ENCODE assay signal across 29 mouse cellular contexts in the genomic region with DNA sequence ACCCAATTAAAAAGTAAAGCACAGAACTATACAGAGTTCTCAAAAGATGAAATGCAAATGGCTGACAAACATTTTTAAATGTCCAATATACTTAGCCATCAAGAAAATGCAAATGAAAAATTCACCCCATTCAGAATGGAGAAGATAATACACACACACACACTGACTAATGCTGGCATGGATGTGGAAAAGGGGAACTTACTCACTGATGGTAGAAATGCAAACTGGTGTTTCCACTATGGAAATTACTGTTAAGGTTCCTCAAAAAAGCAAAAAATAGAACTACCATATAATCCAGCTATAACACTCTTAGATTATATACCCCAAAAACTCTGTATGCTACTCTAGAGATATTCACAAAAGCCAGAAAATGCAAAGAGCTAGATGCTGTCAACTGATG. TPM values are rescaled to one million over a fixed set of nuclear protein-coding genes. Genes with fewer than 3 reads are reported as not detected.
DNase-seq lines count a peak whose midpoint lies in the region; ATAC-seq and TF ChIP-seq lines count a peak whose summit lies in the region.
"Had no signal": no experiment of that assay in that cellular context is flagged by ENCODE, and none has a peak within 500 bp of the region (broad histone marks: within the 10 kb centered on the region; RNA-seq: fewer than 3 reads in every experiment).

No protein-coding gene starts in this region.

- H3K36me3 ChIP-seq in CH12.LX (replicated peaks in 1 of 2; ENCODE audit: control insufficient read depth in 1 of 2, insufficient read depth in 1 of 2, low read length in 1 of 2) = no peaks in the 10 kb centered on the region
- 0 out of 2 replicates have a peak, but pooled peaks cover 2% of the 10 kb centered on the region for H3K36me3 ChIP-seq in hindbrain, embryonic 16.5 days (ENCODE audit: control insufficient read depth, insufficient read depth, low read length)
- H3K36me3 ChIP-seq: embryonic facial prominence, embryonic 12.5 days; G1E; heart, embryonic 15.5 days had no signal

- TF ChIP-seq CTCF in CH12.LX (conservative IDR thresholded peaks at IDR 0.05 in 1 of 2, IDR thresholded peaks at IDR 0.05 in 1 of 2; ENCODE audit: low read depth in 2 of 2, low read length in 2 of 2) = no peak

- intact Hi-C loops in left cerebral cortex, postnatal 36 days (cut with DNase I) = no loop called here

- no peak overlapping the region for H3K4me3 ChIP-seq in CH12.LX (replicated peaks in 1 of 3; ENCODE audit: low read depth in 2 of 3, low read length in 2 of 3, poor library complexity in 1 of 3)
- H3K4me3 ChIP-seq in hindbrain, embryonic 16.5 days (ENCODE audit: low read length) = no peak overlapping the region
- H3K4me3 ChIP-seq: embryonic facial prominence, embryonic 12.5 days; embryonic facial prominence, embryonic 15.5 days; gastrocnemius, adult 2 months; heart, embryonic 12.5 days; heart, embryonic 15.5 days; hindbrain, embryonic 10.5 days; hindbrain, embryonic 13.5 days had no signal

- H3K9ac ChIP-seq in CH12.LX (ENCODE audit: insufficient read depth, low read depth) = no peak overlapping the region
- no peak overlapping the region for H3K9ac ChIP-seq in hindbrain, embryonic 16.5 days (ENCODE audit: low read depth, low read length)
- H3K9ac ChIP-seq: embryonic facial prominence, embryonic 12.5 days; embryonic facial prominence, embryonic 15.5 days; forebrain, postnatal 0 days; heart, embryonic 12.5 days; heart, embryonic 15.5 days; hindbrain, embryonic 13.5 days had no signal

- no peak for TF ChIP-seq POLR2A in CH12.LX (IDR thresholded peaks at IDR 0.05; ENCODE audit: low read depth, low read length)

- TF ChIP-seq RAD21 in CH12.LX (IDR thresholded peaks at IDR 0.05; ENCODE audit: low read depth, low read length) = no peak

- TF ChIP-seq EP300 in CH12.LX (IDR thresholded peaks at IDR 0.05; ENCODE audit: low read length) = peak; percentile 75

- peaks cover 6% of the 10 kb centered on the region for H3K9me3 ChIP-seq in CH12.LX (replicated peaks; ENCODE audit: low read length)
- no peaks in the 10 kb centered on the region for H3K9me3 ChIP-seq in hindbrain, embryonic 16.5 days (ENCODE audit: control insufficient read depth, low read length)
- H3K9me3 ChIP-seq: embryonic facial prominence, embryonic 12.5 days; embryonic facial prominence, embryonic 15.5 days; G1E; heart, embryonic 15.5 days; hindbrain, embryonic 10.5 days; hindbrain, embryonic 13.5 days had no signal

- no peak overlapping the region for H3K27ac ChIP-seq in CH12.LX (ENCODE audit: insufficient read depth, low read depth)
- no peak overlapping the region for H3K27ac ChIP-seq in hindbrain, embryonic 16.5 days (ENCODE audit: low read depth, low read length)
- H3K27ac ChIP-seq: embryonic facial prominence, embryonic 12.5 days; embryonic facial prominence, embryonic 15.5 days; gastrocnemius, adult 2 months; heart, embryonic 15.5 days; hindbrain, embryonic 10.5 days; hindbrain, embryonic 13.5 days; hindbrain, postnatal 0 days had no signal

- H3K79me2 ChIP-seq in CH12.LX (replicated peaks; ENCODE audit: control insufficient read depth, extremely low read depth, insufficient read depth, poor library complexity, severe bottlenecking) = no peaks in the 10 kb centered on the region

- H3K4me2 ChIP-seq in CH12.LX (ENCODE audit: insufficient read depth, low read depth, poor library complexity, severe bottlenecking) = no peak overlapping the region
- H3K4me2 ChIP-seq in hindbrain, embryonic 16.5 days (ENCODE audit: low read length) = no peak overlapping the region
- H3K4me2 ChIP-seq: embryonic facial prominence, embryonic 12.5 days; embryonic facial prominence, embryonic 15.5 days; heart, embryonic 12.5 days; heart, embryonic 15.5 days; hindbrain, embryonic 13.5 days had no signal

- dilution Hi-C loops in CH12.LX (cut with MboI; ENCODE audit: extremely low pct_ligation_motif_present, extremely low pct_unique_long_range_greater_than_20kb, low sequenced_read_pairs) = no loop called here

- peaks cover 3 to 31% of the 10 kb centered on the region in 2 experiments; a peak in 3 of 4 replicates for H3K4me1 ChIP-seq in CH12.LX (ENCODE audit: control insufficient read depth in 1 of 2, insufficient read depth in 2 of 2)
- no peaks in the 10 kb centered on the region; the same call in 1 of the 2 replicates for H3K4me1 ChIP-seq in hindbrain, embryonic 16.5 days (ENCODE audit: control insufficient read depth, insufficient read depth, low read depth, low read length)
- H3K4me1 ChIP-seq: embryonic facial prominence, embryonic 12.5 days; embryonic facial prominence, embryonic 15.5 days; heart, embryonic 15.5 days; hindbrain, embryonic 10.5 days had no signal

- peak; percentile 63 for DNase-seq in CH12.LX (ENCODE audit: extremely low read depth)
- DNase-seq in ovary, postnatal 14 days (ENCODE audit: low spot score) = no peak
- no peak for DNase-seq in kidney, postnatal 14 days
- no peak for DNase-seq in left cerebral cortex, postnatal 36 days (ENCODE audit: low spot score in 2 of 2)
- DNase-seq: adrenal gland, adult 2 months; adrenal gland, postnatal 25 days; cerebellum, adult 11-12 months; cerebellum, adult 8-10 months; cerebellum, postnatal 10 days; cerebellum, postnatal 36 days; forebrain, postnatal 0 days; gastrocnemius, adult 2 months; gastrocnemius, postnatal 14 days; heart, adult 18-20 months; heart, postnatal 10 days; heart, postnatal 36 days had no signal

- no peaks in the 10 kb centered on the region for H3K27me3 ChIP-seq in CH12.LX (replicated peaks)
- H3K27me3 ChIP-seq in hindbrain, embryonic 16.5 days (replicated peaks; ENCODE audit: control insufficient read depth, insufficient read depth, low read length) = no peaks in the 10 kb centered on the region
- H3K27me3 ChIP-seq: embryonic facial prominence, embryonic 12.5 days; embryonic facial prominence, embryonic 15.5 days; heart, embryonic 12.5 days; heart, embryonic 15.5 days; hindbrain, embryonic 13.5 days had no signal

- in situ Hi-C loops in CH12.LX (cut with MboI; ENCODE audit: low pct_ligation_motif_present, low pct_unique_long_range_greater_than_20kb, low sequenced_read_pairs) = no loop called here

- ATAC-seq in common myeloid progenitor, adult 5-6 weeks (replicated peaks; ENCODE audit: low read depth, poor library complexity, severe bottlenecking) = peak; percentile 74
- ATAC-seq in megakaryocyte, adult 5-6 weeks (ENCODE audit: poor library complexity, severe bottlenecking) = peak; percentile 84
- ATAC-seq in neutrophil, adult 5-6 weeks (ENCODE audit: extremely low read depth, insufficient number of reproducible peaks, low FRiP score, poor library complexity, severe bottlenecking) = 0 out of 2 replicates have a peak, but pooled peaks have one; percentile 19
- ATAC-seq in hindbrain, embryonic 16.5 days = no peak
- ATAC-seq: forebrain, embryonic 14.5 days; forebrain, postnatal 0 days; hindbrain, postnatal 0 days had no signal

TF ChIP-seq in CH12.LX, 34 proteins besides CTCF, POLR2A, EP300 and RAD21:
- TF ChIP-seq ZNF384 (IDR thresholded peaks at IDR 0.05; ENCODE audit: low read depth, low read length) (no peak), JUND (conservative IDR thresholded peaks at IDR 0.05; ENCODE audit: low read depth, low read length) (0 out of 2 replicates have a peak, but pooled peaks have one; percentile 31), MEF2A (IDR thresholded peaks at IDR 0.05; ENCODE audit: borderline replicate concordance, low read depth, low read length) (0 out of 2 replicates have a peak, but pooled peaks have one; percentile 27)

RNA-seq across cellular contexts. Expression of gene Fnbp1l, which starts 42.2 kb away (rescaled TPM):
- 1.3 and 1.5 TPM in 2 replicates for total RNA-seq in CH12.LX (2012; rRNA removed)
- 1.9 and 2.0 TPM in 2 replicates for total RNA-seq in CH12.LX (2014; rRNA removed)
- polyA plus RNA-seq in CH12.LX (2012; ENCODE audit: insufficient read length, low read depth) = 2.0 TPM in 2 replicates
- total RNA-seq in common myeloid progenitor, adult 5-6 weeks (2017) = 26.1 and 33.1 TPM in 2 replicates
- 2.5 and 3.4 TPM in 2 replicates for total RNA-seq in megakaryocyte, adult 5-6 weeks (2015)
- 4.5 and 6.3 TPM in 2 replicates for total RNA-seq in megakaryocyte, adult 5-6 weeks (2017)
- 2.2 and 2.7 TPM in 2 replicates for total RNA-seq in neutrophil, adult 5-6 weeks (2017)
- polyA plus RNA-seq in hindbrain, embryonic 16.5 days (2015; fragmentation: Nextera tagmentation; extraction: Ambion mirVana) = 168 and 182 TPM in 2 replicates
- 100 to 1,000 TPM in 1 of 2 experiments, 10 to 100 TPM in 1; 82.7 to 117 TPM for total RNA-seq in left cerebral cortex, postnatal 36 days (2021)
- polyA plus RNA-seq: G1E had no signal
